Mouse (Mus musculus): ENCODE data around the gene Clip1. TPM values are rescaled to one million over a fixed set of nuclear protein-coding genes. Genes with fewer than 3 reads are reported as not detected.

Clip1 gene
- total RNA-seq, 2 experiments from 2014 or later: 136 to 144 TPM

GRCm38 (mm10) chr5:123618558-123618957 is 65.9 kb downstream of the Clip1 start:
- no peak overlapping the region for H3K4me3 ChIP-seq
- DNase-seq (ENCODE audit: low spot score in 2 of 2): no peak
- peak; percentile 78 for TF ChIP-seq CTCF (conservative IDR thresholded peaks at IDR 0.05)

GRCm38 (mm10) chr5:123614246-123614645 is 70.2 kb downstream of the Clip1 start:
- Histone ChIP-seq H3K27ac (no peak overlapping the region), H3K4me3 (no peak overlapping the region)
- no peak for DNase-seq (ENCODE audit: low spot score in 2 of 2)
- TF ChIP-seq CTCF (conservative IDR thresholded peaks at IDR 0.05): no peak

More at GRCm38 (mm10) chr5:123618558-123618957, 65.9 kb downstream of the Clip1 start:
- H3K27ac ChIP-seq: no peak overlapping the region

- H3K27ac ChIP-seq: peak overlapping the region; percentile 63
- peak; percentile 94 for TF ChIP-seq CTCF (conservative IDR thresholded peaks at IDR 0.05)
- H3K4me3 ChIP-seq: no peak overlapping the region
- peak; percentile 89 to 91 for DNase-seq (ENCODE audit: low spot score in 2 of 2)
These were observed 74.6 kb downstream of the Clip1 start for GRCm38 (mm10) chr5:123609843-123610242.

GRCm38 (mm10) chr5:123609416-123609815 is 75.0 kb downstream of the Clip1 start:
- no peak overlapping the region for H3K4me3 ChIP-seq
- no peak for TF ChIP-seq CTCF (conservative IDR thresholded peaks at IDR 0.05)
- peak overlapping the region; percentile 63 for H3K27ac ChIP-seq
- DNase-seq (ENCODE audit: low spot score in 2 of 2): no peak

- DNase-seq (ENCODE audit: low spot score in 2 of 2): no peak
- no peak for TF ChIP-seq CTCF (conservative IDR thresholded peaks at IDR 0.05)
- Histone ChIP-seq H3K27ac (0 out of 2 replicates have a peak overlapping the region, but pooled peaks have one; percentile 33), H3K4me3 (no peak overlapping the region)
These were observed 77.2 kb downstream of the Clip1 start for GRCm38 (mm10) chr5:123607211-123607669.

- TF ChIP-seq CTCF (conservative IDR thresholded peaks at IDR 0.05): no peak
- Histone ChIP-seq H3K27ac (peak overlapping the region; percentile 82), H3K4me3 (peak overlapping the region; percentile 52)
- DNase-seq (ENCODE audit: low spot score in 2 of 2): peak in 1 of 2 experiments; percentile 60
These were observed 80.9 kb downstream of the Clip1 start for GRCm38 (mm10) chr5:123603496-123603895.

- Histone ChIP-seq H3K4me3 (peak overlapping the region; percentile 51), H3K27ac (peak overlapping the region; percentile 78)
- DNase-seq (ENCODE audit: low spot score in 2 of 2): no peak
- TF ChIP-seq CTCF (conservative IDR thresholded peaks at IDR 0.05): peak; percentile 51
These were observed 82.2 kb downstream of the Clip1 start for GRCm38 (mm10) chr5:123602174-123602573.

- TF ChIP-seq CTCF (conservative IDR thresholded peaks at IDR 0.05): no peak
- H3K27ac ChIP-seq: peak overlapping the region; percentile 46; the same call in 1 of the 2 replicates
- no peak for DNase-seq (ENCODE audit: low spot score in 2 of 2)
- H3K4me3 ChIP-seq: no peak overlapping the region
These were observed 85.1 kb downstream of the Clip1 start for GRCm38 (mm10) chr5:123599319-123599718.

- TF ChIP-seq CTCF (conservative IDR thresholded peaks at IDR 0.05): no peak
- Histone ChIP-seq H3K27ac (peak overlapping the region; percentile 40), H3K4me3 (no peak overlapping the region)
- DNase-seq (ENCODE audit: low spot score in 2 of 2): no peak
These were observed 90.7 kb downstream of the Clip1 start for GRCm38 (mm10) chr5:123593622-123594280.

- TF ChIP-seq CTCF (conservative IDR thresholded peaks at IDR 0.05): no peak
- DNase-seq (ENCODE audit: low spot score in 2 of 2): no peak
- Histone ChIP-seq H3K27ac (no peak overlapping the region), H3K4me3 (no peak overlapping the region)
These were observed 104.4 kb downstream of the Clip1 start for GRCm38 (mm10) chr5:123580043-123580442.

GRCm38 (mm10) chr5:123576696-123577095 is 107.7 kb downstream of the Clip1 start:
- Histone ChIP-seq H3K27ac (no peak overlapping the region), H3K4me3 (no peak overlapping the region)
- no peak for TF ChIP-seq CTCF (conservative IDR thresholded peaks at IDR 0.05)
- DNase-seq (ENCODE audit: low spot score in 2 of 2): no peak

GRCm38 (mm10) chr5:123573362-123573761 is 111.1 kb downstream of the Clip1 start:
- Histone ChIP-seq H3K27ac (peak overlapping the region; percentile 43; the same call in 1 of the 2 replicates), H3K4me3 (peak overlapping the region; percentile 99)
- DNase-seq (ENCODE audit: low spot score in 2 of 2): no peak
- no peak for TF ChIP-seq CTCF (conservative IDR thresholded peaks at IDR 0.05)

- TF ChIP-seq CTCF (conservative IDR thresholded peaks at IDR 0.05): peak; percentile 42
- peak within 1 kb of the TSS; percentile 97 for H3K27ac ChIP-seq
These were observed 111.8 kb downstream of the Clip1 start, which contains the start of gene Vps33a for GRCm38 (mm10) chr5:123572357-123573186. Gene Vps33a (minus strand): TSS chr5:123573038.

More at GRCm38 (mm10) chr5:123572357-123573186, 111.8 kb downstream of the Clip1 start, which contains the start of gene Vps33a:
- H3K4me3 ChIP-seq: peak within 1 kb of the TSS; percentile 99
- peak; percentile 97 to 99 for DNase-seq (ENCODE audit: low spot score in 2 of 2)

Data from layer of hippocampus, adult 2 months (tissue).